Mouse (Mus musculus) forelimb bud, embryonic 11.5 days (tissue): Measurements from ENCODE around the gene Unc45b.
"Not testable (repeated sequence)": the region's sequence is repeated elsewhere in the genome, so short reads cannot be mapped to it uniquely, and the experiment has no call there.

Experiments
- DNase-seq: peaks from one replicate; pipeline ENCODE4 v3.0.0-alpha.2; 2012; ENCODE audit warnings: low read depth, low spot score

Gene Unc45b

GRCm38 (mm10) chr11:82945636-82946035 is 35.3 kb downstream of the Unc45b start:
- DNase-seq: no peak

DNA sequence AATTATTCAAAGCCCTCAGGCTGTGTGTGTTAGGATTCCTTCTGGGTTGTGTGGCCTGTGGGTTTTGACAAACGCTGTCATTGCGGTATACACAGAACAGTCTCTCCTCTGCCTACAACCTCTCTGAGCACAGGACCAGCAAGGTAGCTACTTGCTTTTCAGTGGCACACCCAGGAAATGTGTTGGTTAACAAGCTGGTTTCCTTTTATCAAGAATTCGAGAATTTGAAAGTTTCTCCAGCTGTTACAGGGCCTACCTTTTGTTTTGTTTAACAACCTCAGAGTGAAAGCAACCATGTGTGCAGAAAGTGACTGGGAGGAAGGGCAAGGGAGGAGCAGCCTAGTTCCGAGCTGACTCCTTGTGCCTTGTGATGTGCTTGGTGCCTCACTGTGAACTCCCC is 37.1 kb downstream of the Unc45b start:
- DNase-seq: no peak

- DNase-seq: no peak
These were observed 38.7 kb downstream of the Unc45b start for GRCm38 (mm10) chr11:82949036-82949435.

GRCm38 (mm10) chr11:82950736-82951481 is 40.6 kb downstream of the Unc45b start, which contains the start of gene Slfn5:
Gene Slfn5, plus strand, starts transcription at chr11:82951349.
- no peak for DNase-seq

- DNase-seq: no peak
These were observed 41.7 kb downstream of the Unc45b start for GRCm38 (mm10) chr11:82951865-82952611.

DNA sequence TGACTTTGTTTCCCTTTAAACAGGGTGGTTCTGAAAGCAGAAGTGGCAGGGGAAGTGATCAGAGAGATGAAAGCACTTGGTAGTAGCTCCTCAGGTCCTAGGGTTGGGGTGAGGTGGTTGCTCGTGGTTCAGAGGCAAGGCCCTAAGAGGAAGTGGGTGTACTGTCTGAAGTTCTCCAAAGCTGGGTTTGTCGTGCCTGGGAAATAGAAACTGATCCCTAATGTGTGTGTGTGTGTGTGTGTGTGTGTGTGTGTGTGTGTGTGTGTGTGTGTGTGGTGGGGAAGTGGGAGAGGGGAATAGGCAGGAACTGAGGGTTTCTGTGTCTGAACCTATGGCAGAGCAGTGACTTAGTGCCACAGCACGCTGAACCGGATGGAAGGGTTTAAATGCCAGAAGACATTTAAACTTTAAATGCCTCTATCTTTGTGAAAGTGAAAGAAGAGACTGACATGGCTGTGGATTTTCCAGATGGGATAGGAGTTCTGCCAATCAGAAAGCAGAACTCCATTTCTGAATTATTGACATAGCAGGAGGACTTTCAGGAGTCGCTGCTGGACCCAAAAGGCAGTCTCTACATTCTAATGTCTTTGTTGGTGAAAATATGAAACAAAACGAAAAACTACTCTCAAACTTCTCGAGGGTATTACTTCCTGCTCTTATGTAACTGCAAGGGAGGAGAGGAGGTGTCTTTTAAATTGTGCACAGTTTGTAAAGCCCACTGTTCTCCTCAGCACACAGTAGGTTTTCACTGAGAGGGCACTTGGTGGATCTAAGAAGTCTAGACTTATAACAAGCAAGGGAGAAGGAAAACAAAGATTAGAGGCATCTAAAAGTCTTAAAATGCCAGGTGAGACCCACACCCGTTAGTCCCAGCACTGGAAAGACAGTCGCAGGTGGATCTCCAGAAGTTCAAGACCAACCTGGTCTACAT is 42.5 kb downstream of the Unc45b start:
- DNase-seq: no peak

GRCm38 (mm10) chr11:82954631-82955030 is 44.3 kb downstream of the Unc45b start:
- DNase-seq: no peak

DNA sequence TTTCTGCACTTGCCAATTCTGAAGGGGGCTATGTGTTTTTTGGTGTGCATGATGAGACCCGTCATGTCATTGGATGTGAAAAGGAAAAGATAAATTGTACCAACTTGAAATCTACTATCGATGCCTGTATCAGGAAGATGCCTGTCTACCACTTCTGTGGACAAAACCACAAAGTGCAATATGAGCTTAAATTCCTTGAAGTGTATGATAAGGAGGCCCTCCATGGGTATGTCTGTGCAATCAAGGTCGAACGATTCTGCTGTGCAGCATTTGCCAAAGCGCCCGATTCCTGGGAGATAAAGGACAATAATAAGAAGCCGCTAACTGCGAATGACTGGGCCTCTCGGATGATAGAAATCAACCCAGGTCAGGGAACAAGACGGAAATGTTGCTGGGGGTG is 46.6 kb downstream of the Unc45b start:
- no peak for DNase-seq

- DNase-seq: peak; percentile 18
These were observed 49.3 kb downstream of the Unc45b start for GRCm38 (mm10) chr11:82959613-82960012.

DNA sequence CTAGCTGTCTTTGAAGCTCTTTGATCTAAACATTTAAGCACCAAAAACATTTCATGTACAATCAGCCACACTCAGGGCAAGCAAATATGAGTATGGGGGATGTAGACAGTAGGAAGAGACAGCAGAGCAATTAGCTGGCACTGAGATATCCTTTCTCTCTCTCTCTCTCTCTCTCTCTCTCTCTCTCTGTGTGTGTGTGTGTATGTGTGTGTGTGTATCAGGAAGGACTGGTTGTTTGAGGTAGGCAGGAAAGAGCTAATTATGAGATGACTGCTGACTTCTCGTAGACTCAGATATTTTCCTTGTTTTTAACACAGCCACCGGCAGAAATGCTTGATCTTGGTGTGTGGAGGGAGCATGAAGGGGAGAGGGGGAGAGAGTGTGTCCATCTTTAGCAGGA is 51.4 kb downstream of the Unc45b start:
- DNase-seq: no peak

DNA sequence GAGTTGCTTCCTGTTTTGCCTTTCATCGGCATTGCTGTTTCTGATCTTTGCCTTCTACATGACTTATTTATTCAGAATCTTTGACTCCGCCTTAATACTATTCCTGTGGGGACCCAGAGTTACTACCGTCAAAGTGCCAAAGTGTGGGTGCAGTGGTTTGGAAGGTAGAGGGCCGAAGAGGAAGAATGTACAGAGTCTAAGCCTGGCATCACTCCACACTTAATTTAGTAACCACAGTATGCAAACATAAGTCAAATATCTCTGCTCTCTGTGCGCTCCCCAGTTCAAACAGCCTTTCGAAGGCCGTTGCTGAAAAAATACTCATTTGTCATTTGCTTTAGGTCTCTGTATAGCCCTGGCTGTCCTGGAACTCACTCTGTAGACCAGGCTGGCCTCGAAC is 51.9 kb downstream of the Unc45b start:
- no peak for DNase-seq

DNA sequence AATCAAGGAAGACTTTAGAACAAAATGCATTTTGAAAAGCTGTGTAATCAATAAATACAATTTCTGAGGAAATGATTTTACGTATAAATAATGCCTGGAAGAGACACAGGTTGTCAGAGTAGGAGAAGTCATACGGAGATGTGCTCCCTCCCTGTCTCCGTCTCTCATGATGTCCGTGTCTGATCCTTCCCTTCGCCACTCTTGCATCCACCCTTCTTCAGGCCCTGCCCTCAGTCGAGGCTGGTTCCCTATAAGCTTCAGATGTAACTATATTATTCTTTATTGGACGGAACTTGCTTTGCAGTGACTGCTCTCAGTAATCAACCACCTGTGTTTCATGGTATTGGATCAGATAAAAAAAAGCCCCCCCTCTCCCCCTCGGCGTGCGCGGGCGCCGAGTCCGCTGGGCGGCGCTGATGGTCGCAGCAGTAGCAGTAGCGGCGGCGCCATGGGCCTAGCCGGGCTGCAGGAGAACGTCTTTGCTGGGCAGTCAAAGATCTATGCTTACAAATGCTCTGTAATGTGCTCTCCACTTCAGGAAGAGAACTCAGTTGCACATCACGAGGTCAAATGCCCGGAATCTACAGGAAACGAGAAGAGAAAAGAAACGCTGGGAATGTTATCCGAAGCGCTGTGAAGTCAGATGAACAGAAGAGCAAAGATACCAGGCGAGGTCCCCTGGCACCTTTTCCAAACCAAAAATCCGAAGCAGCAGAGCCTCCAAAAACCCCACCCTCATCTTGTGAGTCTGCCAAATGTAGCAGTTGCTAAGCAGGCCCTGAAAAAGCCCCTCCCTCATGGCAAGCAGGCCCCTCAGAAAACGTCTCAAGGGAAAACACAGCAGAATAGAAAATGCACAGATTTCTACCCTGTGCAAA is 60.6 kb downstream of the Unc45b start:
- peak; percentile 13 for DNase-seq

DNA sequence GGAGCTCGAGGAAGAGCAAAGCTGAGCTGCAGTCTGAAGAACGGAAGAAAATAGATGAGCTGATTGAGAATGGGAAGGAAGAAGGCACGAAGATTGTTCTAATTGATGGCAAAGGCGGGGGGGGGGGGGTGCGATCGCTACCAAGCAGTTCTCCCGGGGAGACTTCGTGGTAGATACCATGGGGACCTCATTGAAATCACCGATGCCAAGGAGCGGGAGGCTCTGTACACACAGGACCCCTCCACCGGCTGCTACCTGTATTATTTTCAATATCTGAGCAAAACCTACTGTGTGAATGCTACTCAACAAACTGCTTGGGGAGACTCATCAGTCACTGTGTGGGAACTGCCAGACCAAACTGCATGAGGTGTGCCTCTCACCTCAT is 61.2 kb downstream of the Unc45b start:
- DNase-seq: no peak

- DNase-seq: no peak
These were observed 63.6 kb downstream of the Unc45b start for GRCm38 (mm10) chr11:82973916-82974315.

- not testable (repeated sequence) for DNase-seq
These were observed 72.1 kb downstream of the Unc45b start for GRCm38 (mm10) chr11:82982409-82982808.

DNA sequence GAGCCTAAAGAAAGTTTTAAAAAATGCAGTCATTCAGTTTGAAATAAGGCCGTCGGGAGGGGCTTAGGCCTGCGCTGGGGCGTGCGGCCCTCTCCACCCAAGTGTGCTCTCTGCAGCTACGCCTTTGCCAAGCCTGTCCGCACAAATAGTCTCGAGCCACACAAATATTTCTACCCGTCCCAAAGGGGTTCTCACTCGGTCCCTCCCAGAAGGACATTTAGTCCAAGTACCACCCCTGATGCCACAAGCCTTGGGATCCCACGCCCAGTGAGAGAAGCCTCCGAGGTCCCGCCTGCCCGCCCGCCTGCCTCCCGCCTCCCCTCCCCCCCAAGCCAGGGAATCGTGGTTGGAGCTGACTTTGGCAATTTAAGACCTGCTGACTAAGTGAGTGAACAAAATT is 72.8 kb downstream of the Unc45b start:
- DNase-seq: no peak

GRCm38 (mm10) chr11:82987621-82988020 is 77.3 kb downstream of the Unc45b start:
- DNase-seq: no peak

- DNase-seq: no peak
These were observed 79.0 kb downstream of the Unc45b start for GRCm38 (mm10) chr11:82989357-82989756.

- DNase-seq: peak; percentile 52
These were observed 80.4 kb downstream of the Unc45b start for GRCm38 (mm10) chr11:82990612-82991385.

GRCm38 (mm10) chr11:82991469-82992166 is 81.3 kb downstream of the Unc45b start, which contains the start of gene Slfn9:
Gene Slfn9, minus strand, starts transcription at chr11:82991830.
- DNase-seq: peak; percentile 29
